Comparison of ENCODE assay signal across 14 mouse cellular contexts in the genomic region with DNA sequence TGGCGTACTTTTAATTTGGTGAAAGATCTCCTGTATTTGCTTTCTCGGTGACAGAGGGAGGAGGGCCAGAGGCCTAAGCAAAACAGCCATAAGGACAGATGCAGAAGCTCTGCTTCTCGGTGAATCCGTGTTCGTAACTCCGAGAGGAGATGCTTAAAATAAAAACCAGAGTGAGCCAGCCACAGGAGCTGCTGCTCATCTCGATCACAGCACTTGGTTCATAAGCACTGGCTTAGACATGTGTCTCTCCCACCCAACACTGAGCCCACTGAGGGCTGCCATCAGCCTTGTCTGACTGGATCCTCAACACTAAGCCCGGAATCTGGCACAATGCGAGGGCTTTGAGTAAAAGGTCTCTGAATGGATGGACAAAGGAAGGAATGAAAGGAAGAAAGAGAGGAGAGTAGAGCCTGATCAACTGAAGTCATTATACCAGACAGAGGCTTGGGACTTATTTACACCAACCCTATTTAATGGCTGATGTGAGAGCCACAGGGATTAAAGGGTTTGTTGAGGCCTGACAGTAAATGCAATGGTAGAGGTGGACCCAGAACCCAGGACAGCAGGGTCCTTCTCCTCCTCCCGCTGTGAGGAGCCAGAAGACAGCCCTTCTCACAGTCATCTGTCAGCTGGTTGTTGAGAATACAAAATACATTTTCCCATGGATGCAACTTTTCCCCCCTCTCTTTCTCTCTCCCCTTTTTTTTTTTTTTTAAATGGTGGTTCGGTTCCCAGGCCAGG.
DNase-seq lines count a peak whose midpoint lies in the region; ATAC-seq and TF ChIP-seq lines count a peak whose summit lies in the region.
"Had no signal": no experiment of that assay in that cellular context is flagged by ENCODE, and none has a peak within 500 bp of the region (broad histone marks: within the 10 kb centered on the region; RNA-seq: fewer than 3 reads in every experiment).

No protein-coding gene starts in this region.

- peak overlapping the region; percentile 77 for H3K27ac ChIP-seq in layer of hippocampus, adult 2 months
- H3K27ac ChIP-seq in embryonic facial prominence, embryonic 10.5 days (replicated peaks): peak overlapping the region; percentile 80
- H3K27ac ChIP-seq in forebrain, embryonic 15.5 days (replicated peaks): peak overlapping the region; percentile 44
- peak overlapping the region; percentile 57 for H3K27ac ChIP-seq in midbrain, embryonic 13.5 days
- H3K27ac ChIP-seq: hindbrain, embryonic 15.5 days had no signal

- no peak overlapping the region for H3K4me3 ChIP-seq in layer of hippocampus, adult 2 months
- H3K4me3 ChIP-seq in embryonic facial prominence, embryonic 10.5 days: peak overlapping the region; percentile 20; the same call in 1 of the 2 replicates
- H3K4me3 ChIP-seq in forebrain, embryonic 15.5 days: no peak overlapping the region
- H3K4me3 ChIP-seq in midbrain, embryonic 13.5 days (replicated peaks): no peak overlapping the region
- H3K4me3 ChIP-seq: hindbrain, embryonic 15.5 days had no signal

- no peak for TF ChIP-seq CTCF in layer of hippocampus, adult 2 months (conservative IDR thresholded peaks at IDR 0.05)

- intact Hi-C loops in gastrocnemius, postnatal 14 days (cut with DNase I; ENCODE audit: low total_unique reads): no loop called here

- 47% methylated on average over 11 of the region's 11 CpGs for WGBS in embryonic facial prominence, embryonic 10.5 days
- WGBS in forebrain, embryonic 15.5 days: 19% methylated on average over 11 of the region's 11 CpGs
- 23% methylated on average over 11 of the region's 11 CpGs for WGBS in midbrain, embryonic 13.5 days

- no peak overlapping the region for H3K9ac ChIP-seq in forebrain, embryonic 15.5 days (replicated peaks)
- H3K9ac ChIP-seq in midbrain, embryonic 13.5 days (replicated peaks): no peak overlapping the region
- H3K9ac ChIP-seq: hindbrain, embryonic 15.5 days had no signal

- peaks cover 31% of the 10 kb centered on the region for H3K4me1 ChIP-seq in embryonic facial prominence, embryonic 10.5 days
- H3K4me1 ChIP-seq in forebrain, embryonic 15.5 days: peaks cover 17% of the 10 kb centered on the region
- peaks cover 20% of the 10 kb centered on the region for H3K4me1 ChIP-seq in midbrain, embryonic 13.5 days (replicated peaks)

- ATAC-seq in forebrain, embryonic 15.5 days (replicated peaks): no peak; the same call in 1 of the 2 replicates
- peak; percentile 68 for ATAC-seq in midbrain, embryonic 13.5 days

- no peak overlapping the region for H3K4me2 ChIP-seq in forebrain, embryonic 15.5 days (replicated peaks)
- H3K4me2 ChIP-seq in midbrain, embryonic 13.5 days (replicated peaks): no peak overlapping the region
- H3K4me2 ChIP-seq: hindbrain, embryonic 15.5 days had no signal

- no peaks in the 10 kb centered on the region for H3K27me3 ChIP-seq in embryonic facial prominence, embryonic 10.5 days (replicated peaks; ENCODE audit: low read depth, poor library complexity, severe bottlenecking)
- no peaks in the 10 kb centered on the region for H3K27me3 ChIP-seq in forebrain, embryonic 15.5 days
- no peaks in the 10 kb centered on the region for H3K27me3 ChIP-seq in midbrain, embryonic 13.5 days
- H3K27me3 ChIP-seq: CH12.LX; hindbrain, embryonic 15.5 days had no signal

- H3K9me3 ChIP-seq in embryonic facial prominence, embryonic 10.5 days: no peaks in the 10 kb centered on the region
- H3K9me3 ChIP-seq in forebrain, embryonic 15.5 days: no peaks in the 10 kb centered on the region
- H3K9me3 ChIP-seq in midbrain, embryonic 13.5 days: no peaks in the 10 kb centered on the region
- H3K9me3 ChIP-seq: hindbrain, embryonic 15.5 days had no signal

- DNase-seq in layer of hippocampus, adult 2 months (ENCODE audit: low spot score in 2 of 2): no peak
- no peak for DNase-seq in layer of hippocampus, adult 8-10 months (ENCODE audit: low spot score in 2 of 2)
- peak; percentile 9 for DNase-seq in embryonic facial prominence, embryonic 10.5 days (ENCODE audit: low spot score)
- no peak for DNase-seq in gastrocnemius, postnatal 25 days
- no peak for DNase-seq in heart, adult 8-10 months (ENCODE audit: low spot score)
- DNase-seq in gastrocnemius, postnatal 14 days: no peak
- DNase-seq: cerebellum, adult 9-10 months; gastrocnemius, postnatal 10 days; lung, postnatal 36 days; thymus, adult 18-20 months had no signal

- no peaks in the 10 kb centered on the region for H3K36me3 ChIP-seq in embryonic facial prominence, embryonic 10.5 days (replicated peaks)
- H3K36me3 ChIP-seq in forebrain, embryonic 15.5 days: no peaks in the 10 kb centered on the region
- H3K36me3 ChIP-seq in midbrain, embryonic 13.5 days: no peaks in the 10 kb centered on the region
- H3K36me3 ChIP-seq: hindbrain, embryonic 15.5 days had no signal
